Mouse (Mus musculus): ENCODE results near the gene Nhlrc1. TPM values are rescaled to one million over a fixed set of nuclear protein-coding genes. Genes with fewer than 3 reads are reported as not detected.
A peak's percentile ranks its signal among the peaks of the same experiment; 100 is the strongest.

The Nhlrc1 gene
- total and polyA plus RNA-seq, 3 experiments = not detected

GRCm38 (mm10) chr13:46986208-46986607, 28.4 kb downstream of the Nhlrc1 start:
- no peak overlapping the region for H3K9ac ChIP-seq (ENCODE audit: control insufficient read depth, low read depth, low read length, poor library complexity, severe bottlenecking)
- no peak for DNase-seq (ENCODE audit: low read depth, low spot score)
- H3K36me3 ChIP-seq (ENCODE audit: control insufficient read depth in 1 of 2, insufficient read depth in 2 of 2, low read length in 2 of 2) = no peaks in the 10 kb centered on the region
- H3K4me3 ChIP-seq (ENCODE audit: control insufficient read depth in 1 of 2, insufficient read depth in 1 of 2, low read depth in 2 of 2, low read length in 2 of 2) = no peak overlapping the region
- H3K27ac ChIP-seq (ENCODE audit: control insufficient read depth, low read depth, low read length) = no peak overlapping the region
- H3K9me3 ChIP-seq (replicated peaks; ENCODE audit: insufficient read depth, low read length) = no peaks in the 10 kb centered on the region
- no peaks in the 10 kb centered on the region; a peak in 1 of 4 replicates for H3K27me3 ChIP-seq (ENCODE audit: control insufficient read depth in 1 of 2, insufficient read depth in 2 of 2, low read length in 2 of 2)
- TF ChIP-seq NRF1 (IDR thresholded peaks at IDR 0.05; ENCODE audit: insufficient read depth, low read depth, low read length, poor library complexity, severe bottlenecking) = no peak
- TF ChIP-seq JUND (IDR thresholded peaks at IDR 0.05; ENCODE audit: low read depth, low read length) = no peak
- no peak for TF ChIP-seq MAX (IDR thresholded peaks at IDR 0.05; ENCODE audit: low read length)
- no peak for TF ChIP-seq E2F4 (IDR thresholded peaks at IDR 0.05; ENCODE audit: borderline replicate concordance, low read depth, low read length)
- TF ChIP-seq HCFC1 (IDR thresholded peaks at IDR 0.05; ENCODE audit: low read depth, low read length) = no peak
- TF ChIP-seq SMC3 (IDR thresholded peaks at IDR 0.05; ENCODE audit: low read depth, low read length) = no peak
- no peak for TF ChIP-seq ETS1 (IDR thresholded peaks at IDR 0.05; ENCODE audit: low read depth, low read length)
- no peak for TF ChIP-seq TCF12 (IDR thresholded peaks at IDR 0.05; ENCODE audit: low read depth, low read length)
- no peaks in the 10 kb centered on the region for H3K79me2 ChIP-seq (ENCODE audit: control insufficient read depth, insufficient read depth, low read length, poor library complexity)
- no peaks in the 10 kb centered on the region for H3K4me1 ChIP-seq (ENCODE audit: control insufficient read depth in 1 of 2, insufficient read depth in 2 of 2, low read length in 2 of 2)

- Histone ChIP-seq H3K9ac (ENCODE audit: control insufficient read depth, low read depth, low read length, poor library complexity, severe bottlenecking) (no peak overlapping the region), H3K9me3 (replicated peaks; ENCODE audit: insufficient read depth, low read length) (no peaks in the 10 kb centered on the region), H3K4me1 (ENCODE audit: control insufficient read depth in 1 of 2, insufficient read depth in 2 of 2, low read length in 2 of 2) (peaks cover 0 to 14% of the 10 kb centered on the region in 2 experiments; a peak in 2 of 4 replicates), H3K36me3 (ENCODE audit: control insufficient read depth in 1 of 2, insufficient read depth in 2 of 2, low read length in 2 of 2) (peaks cover 0 to 16% of the 10 kb centered on the region in 2 experiments; a peak in 2 of 4 replicates), H3K79me2 (ENCODE audit: control insufficient read depth, insufficient read depth, low read length, poor library complexity) (no peaks in the 10 kb centered on the region), H3K4me3 (ENCODE audit: control insufficient read depth in 1 of 2, insufficient read depth in 1 of 2, low read depth in 2 of 2, low read length in 2 of 2) (no peak overlapping the region), H3K27me3 (ENCODE audit: control insufficient read depth in 1 of 2, insufficient read depth in 2 of 2, low read length in 2 of 2) (no peaks in the 10 kb centered on the region; a peak in 1 of 4 replicates), H3K27ac (ENCODE audit: control insufficient read depth, low read depth, low read length) (no peak overlapping the region)
- peak; percentile 26 for DNase-seq (ENCODE audit: low read depth, low spot score)
- no peak for TF ChIP-seq ZNF384 (IDR thresholded peaks at IDR 0.05; ENCODE audit: low read depth, low read length)
- no peak for TF ChIP-seq CHD1 (IDR thresholded peaks at IDR 0.05; ENCODE audit: low read depth, low read length)
- TF ChIP-seq TBP (IDR thresholded peaks at IDR 0.05; ENCODE audit: low read depth, low read length) = no peak
- TF ChIP-seq MYC (IDR thresholded peaks at IDR 0.05; ENCODE audit: low read depth, low read length) = no peak
- no peak for TF ChIP-seq RCOR1 (IDR thresholded peaks at IDR 0.05; ENCODE audit: low read depth, low read length)
- no peak for TF ChIP-seq GABPA (IDR thresholded peaks at IDR 0.05; ENCODE audit: low read depth, low read length)
- TF ChIP-seq POLR2AphosphoS5 (IDR thresholded peaks at IDR 0.05; ENCODE audit: borderline replicate concordance, low read depth, low read length) = no peak
- no peak for TF ChIP-seq ZC3H11A (IDR thresholded peaks at IDR 0.05; ENCODE audit: low read depth, low read length)
- TF ChIP-seq TAL1 (IDR thresholded peaks at IDR 0.05; ENCODE audit: low read length) = no peak
- TF ChIP-seq GATA1 (IDR thresholded peaks at IDR 0.05; ENCODE audit: low read depth, low read length) = no peak
- TF ChIP-seq BHLHE40 (IDR thresholded peaks at IDR 0.05; ENCODE audit: borderline replicate concordance, low read depth, low read length) = no peak
- no peak for TF ChIP-seq EP300 (IDR thresholded peaks at IDR 0.05; ENCODE audit: low read depth in 1 of 2, low read length in 2 of 2)
- TF ChIP-seq NELFE (IDR thresholded peaks at IDR 0.05; ENCODE audit: low read depth, low read length) = no peak
- TF ChIP-seq RAD21 (IDR thresholded peaks at IDR 0.05; ENCODE audit: low read depth, low read length) = no peak
- TF ChIP-seq E2F4 (IDR thresholded peaks at IDR 0.05; ENCODE audit: borderline replicate concordance, low read depth, low read length) = no peak
- no peak for TF ChIP-seq ELF1 (IDR thresholded peaks at IDR 0.05; ENCODE audit: low read depth, low read length)
- TF ChIP-seq USF1 (IDR thresholded peaks at IDR 0.05; ENCODE audit: low read depth, low read length) = no peak
- TF ChIP-seq NRF1 (IDR thresholded peaks at IDR 0.05; ENCODE audit: insufficient read depth, low read depth, low read length, poor library complexity, severe bottlenecking) = no peak
- no peak for TF ChIP-seq JUND (IDR thresholded peaks at IDR 0.05; ENCODE audit: low read depth, low read length)
Measured at GRCm38 (mm10) chr13:46983878-46984277, 30.8 kb downstream of the Nhlrc1 start.

All from MEL (cell line).